Mouse (Mus musculus): ENCODE results near the gene Klhl5.

Gene Klhl5

GRCm38 (mm10) chr5:65204726-65205125, 97.4 kb downstream of the Klhl5 start:
- no peak for DNase-seq

DNA sequence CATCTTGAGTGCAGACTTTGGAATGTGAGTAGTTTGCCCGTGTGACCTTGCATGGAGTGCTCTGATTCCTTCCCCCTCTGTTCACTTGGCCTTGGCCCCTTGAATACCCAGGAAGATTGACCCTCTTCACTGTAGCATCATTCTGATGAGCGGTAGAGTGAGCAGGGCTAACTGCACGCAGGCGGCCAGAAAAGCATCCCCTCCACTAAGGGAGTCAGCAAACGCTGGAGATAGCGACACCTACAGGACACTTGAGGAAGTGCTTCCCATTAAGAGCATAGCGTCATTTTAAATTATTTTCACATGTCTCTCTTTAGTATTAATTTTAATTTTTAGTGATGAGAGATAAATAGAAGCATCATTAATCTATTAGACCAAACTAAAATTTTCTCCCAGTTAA, 106.0 kb downstream of the Klhl5 start:
- no peak for DNase-seq

Data from kidney, adult 11 months (tissue).